Mouse (Mus musculus): ENCODE data around the gene Nog. TPM values are rescaled to one million over a fixed set of nuclear protein-coding genes. Genes with fewer than 3 reads are reported as not detected.

The Nog gene
- polyA plus RNA-seq (2011; ENCODE audit: insufficient read depth, insufficient read length, low read depth, missing spikeins) = 12.5 and 14.2 TPM in 2 replicates

GRCm38 (mm10) chr11:89302056-89302815 is at the start of gene Nog:
TSS of gene Nog (minus strand) at chr11:89302332.
- no peaks in the 10 kb centered on the region for H3K36me3 ChIP-seq (ENCODE audit: control insufficient read depth, insufficient read depth, low read length, poor library complexity, severe bottlenecking)
- TF ChIP-seq EP300 (IDR thresholded peaks at IDR 0.05; ENCODE audit: insufficient read depth, low read depth, low read length) = no peak
- no peak for TF ChIP-seq CTCF (IDR thresholded peaks at IDR 0.05; ENCODE audit: low read depth, low read length)
- TF ChIP-seq POLR2A (IDR thresholded peaks at IDR 0.05; ENCODE audit: insufficient read depth, low read length) = no peak
- peak within 1 kb of the TSS; percentile 51 for H3K4me3 ChIP-seq (ENCODE audit: low read depth, low read length)
- peak within 1 kb of the TSS; percentile 85 for H3K9ac ChIP-seq (ENCODE audit: low read depth, poor library complexity, severe bottlenecking)
- H3K27me3 ChIP-seq (ENCODE audit: control insufficient read depth, insufficient read depth, low read length, poor library complexity, severe bottlenecking) = peaks cover 36% of the 10 kb centered on the region
- H3K9me3 ChIP-seq (replicated peaks; ENCODE audit: control insufficient read depth, insufficient read depth, low read length, poor library complexity, severe bottlenecking) = 0 out of 2 replicates have a peak, but pooled peaks cover 2% of the 10 kb centered on the region
- H3K27ac ChIP-seq (ENCODE audit: insufficient read depth, low read length) = no peak within 1 kb of the TSS
- peaks cover 1% of the 10 kb centered on the region for H3K4me1 ChIP-seq (ENCODE audit: control insufficient read depth, insufficient read depth, low read length)

GRCm38 (mm10) chr11:89340238-89340637 is 38.1 kb upstream of the Nog start:
- H3K27me3 ChIP-seq (ENCODE audit: control insufficient read depth, insufficient read depth, low read length, poor library complexity, severe bottlenecking) = no peaks in the 10 kb centered on the region
- no peak overlapping the region for H3K27ac ChIP-seq (ENCODE audit: insufficient read depth, low read length)
- H3K36me3 ChIP-seq (ENCODE audit: control insufficient read depth, insufficient read depth, low read length, poor library complexity, severe bottlenecking) = no peaks in the 10 kb centered on the region
- no peak overlapping the region for H3K4me3 ChIP-seq (ENCODE audit: low read depth, low read length)
- no peaks in the 10 kb centered on the region for H3K9me3 ChIP-seq (replicated peaks; ENCODE audit: control insufficient read depth, insufficient read depth, low read length, poor library complexity, severe bottlenecking)
- H3K9ac ChIP-seq (ENCODE audit: low read depth, poor library complexity, severe bottlenecking) = no peak overlapping the region
- no peaks in the 10 kb centered on the region for H3K4me1 ChIP-seq (ENCODE audit: control insufficient read depth, insufficient read depth, low read length)
- TF ChIP-seq EP300 (IDR thresholded peaks at IDR 0.05; ENCODE audit: insufficient read depth, low read depth, low read length) (no peak), POLR2A (IDR thresholded peaks at IDR 0.05; ENCODE audit: insufficient read depth, low read length) (no peak), CTCF (IDR thresholded peaks at IDR 0.05; ENCODE audit: low read depth, low read length) (no peak)

- Histone ChIP-seq H3K27ac (ENCODE audit: insufficient read depth, low read length) (no peak overlapping the region), H3K4me1 (ENCODE audit: control insufficient read depth, insufficient read depth, low read length) (no peaks in the 10 kb centered on the region), H3K9me3 (replicated peaks; ENCODE audit: control insufficient read depth, insufficient read depth, low read length, poor library complexity, severe bottlenecking) (no peaks in the 10 kb centered on the region), H3K27me3 (ENCODE audit: control insufficient read depth, insufficient read depth, low read length, poor library complexity, severe bottlenecking) (no peaks in the 10 kb centered on the region), H3K4me3 (ENCODE audit: low read depth, low read length) (no peak overlapping the region), H3K36me3 (ENCODE audit: control insufficient read depth, insufficient read depth, low read length, poor library complexity, severe bottlenecking) (no peaks in the 10 kb centered on the region), H3K9ac (ENCODE audit: low read depth, poor library complexity, severe bottlenecking) (no peak overlapping the region)
- no peak for TF ChIP-seq EP300 (IDR thresholded peaks at IDR 0.05; ENCODE audit: insufficient read depth, low read depth, low read length)
Measured at GRCm38 (mm10) chr11:89339783-89340182, 37.7 kb upstream of the Nog start.

DNA sequence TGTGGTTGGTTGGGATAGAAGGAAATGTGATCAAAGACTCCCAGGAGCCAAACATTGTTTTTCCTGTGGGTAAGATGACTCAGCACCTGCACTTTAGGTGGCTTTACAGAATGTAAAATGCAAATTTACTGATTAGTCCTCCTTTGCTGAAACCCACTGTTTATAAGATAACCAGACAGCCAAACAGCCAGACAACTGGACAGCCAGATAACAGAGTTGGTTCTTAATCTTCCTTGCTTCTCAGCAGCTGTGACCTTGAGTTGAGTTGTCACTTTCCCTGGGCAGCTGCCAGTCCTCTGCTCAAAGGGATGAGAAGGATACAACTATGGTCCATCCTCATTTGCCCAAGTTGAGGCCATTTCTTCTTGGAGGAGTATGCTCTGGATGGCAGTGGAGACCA is 35.8 kb upstream of the Nog start:
- Histone ChIP-seq H3K36me3 (ENCODE audit: control insufficient read depth, insufficient read depth, low read length, poor library complexity, severe bottlenecking) (no peaks in the 10 kb centered on the region), H3K9me3 (replicated peaks; ENCODE audit: control insufficient read depth, insufficient read depth, low read length, poor library complexity, severe bottlenecking) (no peaks in the 10 kb centered on the region), H3K27ac (ENCODE audit: insufficient read depth, low read length) (no peak overlapping the region), H3K4me1 (ENCODE audit: control insufficient read depth, insufficient read depth, low read length) (no peaks in the 10 kb centered on the region), H3K27me3 (ENCODE audit: control insufficient read depth, insufficient read depth, low read length, poor library complexity, severe bottlenecking) (no peaks in the 10 kb centered on the region), H3K9ac (ENCODE audit: low read depth, poor library complexity, severe bottlenecking) (no peak overlapping the region), H3K4me3 (ENCODE audit: low read depth, low read length) (no peak overlapping the region)
- TF ChIP-seq POLR2A (IDR thresholded peaks at IDR 0.05; ENCODE audit: insufficient read depth, low read length) (no peak), CTCF (IDR thresholded peaks at IDR 0.05; ENCODE audit: low read depth, low read length) (no peak), EP300 (IDR thresholded peaks at IDR 0.05; ENCODE audit: insufficient read depth, low read depth, low read length) (no peak)

DNA sequence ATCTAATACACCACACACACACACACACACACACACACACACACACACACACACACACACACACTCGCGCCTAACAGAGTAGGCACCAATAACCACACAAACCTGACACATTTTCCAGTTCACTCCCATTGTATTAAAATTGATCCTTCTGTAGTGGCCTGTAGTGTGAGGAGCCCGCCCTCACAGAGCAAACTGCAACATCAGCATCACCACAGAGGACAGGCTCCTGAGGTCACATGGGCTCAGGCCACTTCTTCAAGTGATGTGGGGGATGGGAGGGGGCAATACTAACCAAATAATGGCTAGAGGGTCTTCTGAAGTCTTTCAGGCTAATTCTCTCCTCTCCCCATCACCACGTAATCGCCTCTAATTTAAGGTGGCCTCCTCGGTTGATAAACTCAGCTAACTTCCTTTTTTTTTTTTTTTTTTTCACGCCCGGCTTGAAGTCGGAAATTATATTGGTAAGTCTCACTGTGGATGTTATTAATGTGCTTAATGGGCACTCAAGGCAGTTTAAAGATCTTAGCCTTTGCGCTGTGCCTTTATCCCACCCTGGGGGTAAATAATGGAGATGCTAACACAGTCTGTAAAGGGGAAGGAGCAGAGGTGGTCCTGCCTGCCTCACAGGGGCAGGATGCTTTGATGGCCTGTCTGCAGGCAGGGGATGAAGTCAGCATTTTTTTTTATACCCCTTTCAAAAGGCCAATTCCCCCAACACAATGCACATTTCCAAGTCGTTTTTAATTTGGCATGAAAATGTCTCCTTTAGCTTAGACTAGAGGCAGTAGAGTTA is 25.2 kb upstream of the Nog start:
- Histone ChIP-seq H3K4me1 (ENCODE audit: control insufficient read depth, insufficient read depth, low read length) (no peaks in the 10 kb centered on the region), H3K36me3 (ENCODE audit: control insufficient read depth, insufficient read depth, low read length, poor library complexity, severe bottlenecking) (no peaks in the 10 kb centered on the region), H3K4me3 (ENCODE audit: low read depth, low read length) (no peak overlapping the region), H3K9ac (ENCODE audit: low read depth, poor library complexity, severe bottlenecking) (no peak overlapping the region), H3K9me3 (replicated peaks; ENCODE audit: control insufficient read depth, insufficient read depth, low read length, poor library complexity, severe bottlenecking) (no peaks in the 10 kb centered on the region), H3K27me3 (ENCODE audit: control insufficient read depth, insufficient read depth, low read length, poor library complexity, severe bottlenecking) (0 out of 2 replicates have a peak, but pooled peaks cover 1% of the 10 kb centered on the region), H3K27ac (ENCODE audit: insufficient read depth, low read length) (no peak overlapping the region)
- TF ChIP-seq EP300 (IDR thresholded peaks at IDR 0.05; ENCODE audit: insufficient read depth, low read depth, low read length) (no peak), CTCF (IDR thresholded peaks at IDR 0.05; ENCODE audit: low read depth, low read length) (no peak), POLR2A (IDR thresholded peaks at IDR 0.05; ENCODE audit: insufficient read depth, low read length) (no peak)

GRCm38 (mm10) chr11:89321775-89322174 is 19.6 kb upstream of the Nog start:
- H3K27ac ChIP-seq (ENCODE audit: insufficient read depth, low read length) = no peak overlapping the region
- no peaks in the 10 kb centered on the region for H3K36me3 ChIP-seq (ENCODE audit: control insufficient read depth, insufficient read depth, low read length, poor library complexity, severe bottlenecking)
- H3K4me3 ChIP-seq (ENCODE audit: low read depth, low read length) = no peak overlapping the region
- no peak overlapping the region for H3K9ac ChIP-seq (ENCODE audit: low read depth, poor library complexity, severe bottlenecking)
- TF ChIP-seq POLR2A (IDR thresholded peaks at IDR 0.05; ENCODE audit: insufficient read depth, low read length) = no peak
- no peak for TF ChIP-seq EP300 (IDR thresholded peaks at IDR 0.05; ENCODE audit: insufficient read depth, low read depth, low read length)
- no peaks in the 10 kb centered on the region for H3K27me3 ChIP-seq (ENCODE audit: control insufficient read depth, insufficient read depth, low read length, poor library complexity, severe bottlenecking)
- no peaks in the 10 kb centered on the region for H3K4me1 ChIP-seq (ENCODE audit: control insufficient read depth, insufficient read depth, low read length)
- no peaks in the 10 kb centered on the region for H3K9me3 ChIP-seq (replicated peaks; ENCODE audit: control insufficient read depth, insufficient read depth, low read length, poor library complexity, severe bottlenecking)
